Mouse (Mus musculus): ENCODE data around the gene Sult5a1. TPM values are rescaled to one million over a fixed set of nuclear protein-coding genes. Genes with fewer than 3 reads are reported as not detected.
"Not testable (repeated sequence)": the region's sequence is repeated elsewhere in the genome, so short reads cannot be mapped to it uniquely, and the experiment has no call there.

Sult5a1 gene
- polyA plus RNA-seq, 1 experiment = 3.4 TPM

- Histone ChIP-seq H3K4me1 (ENCODE audit: control insufficient read depth, insufficient read depth, insufficient read length, low read length) (peaks cover 6% of the 10 kb centered on the region), H3K27ac (replicated peaks; ENCODE audit: low read depth, low read length) (no peak within 1 kb of the TSS), H3K4me3 (ENCODE audit: insufficient read depth, low read depth, low read length) (peak within 1 kb of the TSS; percentile 53)
Measured at GRCm38 (mm10) chr8:123117127-123117731, 40.9 kb downstream of the Sult5a1 start, which contains the start of gene Cpne7. Gene Cpne7 (plus strand): TSS chr8:123117374.

GRCm38 (mm10) chr8:123114644-123115043, 43.5 kb downstream of the Sult5a1 start:
- H3K4me3 ChIP-seq (ENCODE audit: insufficient read depth, low read depth, low read length) = no peak overlapping the region
- no peak overlapping the region for H3K27ac ChIP-seq (replicated peaks; ENCODE audit: low read depth, low read length)

GRCm38 (mm10) chr8:123113908-123114469, 44.1 kb downstream of the Sult5a1 start:
- H3K4me3 ChIP-seq (ENCODE audit: insufficient read depth, low read depth, low read length) = no peak overlapping the region
- H3K4me1 ChIP-seq (ENCODE audit: control insufficient read depth, insufficient read depth, insufficient read length, low read length) = peaks cover 6% of the 10 kb centered on the region
- no peak overlapping the region for H3K27ac ChIP-seq (replicated peaks; ENCODE audit: low read depth, low read length)

More at GRCm38 (mm10) chr8:123114644-123115043, 43.5 kb downstream of the Sult5a1 start:
- peaks cover 6% of the 10 kb centered on the region for H3K4me1 ChIP-seq (ENCODE audit: control insufficient read depth, insufficient read depth, insufficient read length, low read length)

GRCm38 (mm10) chr8:123112892-123113291, 45.2 kb downstream of the Sult5a1 start:
- peaks cover 6% of the 10 kb centered on the region for H3K4me1 ChIP-seq (ENCODE audit: control insufficient read depth, insufficient read depth, insufficient read length, low read length)
- H3K27ac ChIP-seq (replicated peaks; ENCODE audit: low read depth, low read length) = no peak overlapping the region
- H3K4me3 ChIP-seq (ENCODE audit: insufficient read depth, low read depth, low read length) = no peak overlapping the region

- Histone ChIP-seq H3K4me3 (ENCODE audit: insufficient read depth, low read depth, low read length) (no peak overlapping the region), H3K27ac (replicated peaks; ENCODE audit: low read depth, low read length) (no peak overlapping the region), H3K4me1 (ENCODE audit: control insufficient read depth, insufficient read depth, insufficient read length, low read length) (no peaks in the 10 kb centered on the region; the same call in 1 of the 2 replicates)
Measured at GRCm38 (mm10) chr8:123110649-123111048, 47.5 kb downstream of the Sult5a1 start.

- Histone ChIP-seq H3K4me3 (ENCODE audit: insufficient read depth, low read depth, low read length) (no peak overlapping the region), H3K4me1 (ENCODE audit: control insufficient read depth, insufficient read depth, insufficient read length, low read length) (no peaks in the 10 kb centered on the region; the same call in none of the 2 replicates), H3K27ac (replicated peaks; ENCODE audit: low read depth, low read length) (no peak overlapping the region)
Measured at GRCm38 (mm10) chr8:123108953-123109352, 49.2 kb downstream of the Sult5a1 start.

GRCm38 (mm10) chr8:123108010-123108409, 50.1 kb downstream of the Sult5a1 start:
- H3K4me1 ChIP-seq (ENCODE audit: control insufficient read depth, insufficient read depth, insufficient read length, low read length) = peaks cover 3% of the 10 kb centered on the region

GRCm38 (mm10) chr8:123106531-123106930, 51.6 kb downstream of the Sult5a1 start:
- H3K27ac ChIP-seq (replicated peaks; ENCODE audit: low read depth, low read length) = no peak overlapping the region
- no peak overlapping the region for H3K4me3 ChIP-seq (ENCODE audit: insufficient read depth, low read depth, low read length)
- peaks cover 3% of the 10 kb centered on the region for H3K4me1 ChIP-seq (ENCODE audit: control insufficient read depth, insufficient read depth, insufficient read length, low read length)

More at GRCm38 (mm10) chr8:123108010-123108409, 50.1 kb downstream of the Sult5a1 start:
- Histone ChIP-seq H3K27ac (replicated peaks; ENCODE audit: low read depth, low read length) (no peak overlapping the region), H3K4me3 (ENCODE audit: insufficient read depth, low read depth, low read length) (no peak overlapping the region)

- Histone ChIP-seq H3K4me3 (ENCODE audit: insufficient read depth, low read depth, low read length) (no peak overlapping the region), H3K27ac (replicated peaks; ENCODE audit: low read depth, low read length) (no peak overlapping the region), H3K4me1 (ENCODE audit: control insufficient read depth, insufficient read depth, insufficient read length, low read length) (peaks cover 3% of the 10 kb centered on the region)
Measured at GRCm38 (mm10) chr8:123105553-123106326, 52.4 kb downstream of the Sult5a1 start.

GRCm38 (mm10) chr8:123104046-123104767, 53.9 kb downstream of the Sult5a1 start:
- Histone ChIP-seq H3K4me3 (ENCODE audit: insufficient read depth, low read depth, low read length) (peak overlapping the region; percentile 80; the same call in 1 of the 2 replicates), H3K27ac (replicated peaks; ENCODE audit: low read depth, low read length) (no peak overlapping the region), H3K4me1 (ENCODE audit: control insufficient read depth, insufficient read depth, insufficient read length, low read length) (peaks cover 3% of the 10 kb centered on the region)

GRCm38 (mm10) chr8:123103285-123103684, 54.8 kb downstream of the Sult5a1 start:
- peaks cover 3% of the 10 kb centered on the region for H3K4me1 ChIP-seq (ENCODE audit: control insufficient read depth, insufficient read depth, insufficient read length, low read length)
- H3K4me3 ChIP-seq (ENCODE audit: insufficient read depth, low read depth, low read length) = peak overlapping the region; percentile 80
- no peak overlapping the region for H3K27ac ChIP-seq (replicated peaks; ENCODE audit: low read depth, low read length)

GRCm38 (mm10) chr8:123102855-123103254, 55.3 kb downstream of the Sult5a1 start:
- Histone ChIP-seq H3K4me3 (ENCODE audit: insufficient read depth, low read depth, low read length) (peak overlapping the region; percentile 80), H3K27ac (replicated peaks; ENCODE audit: low read depth, low read length) (peak overlapping the region; percentile 61; the same call in 1 of the 2 replicates)
- not testable (repeated sequence) for H3K4me1 ChIP-seq (ENCODE audit: control insufficient read depth, insufficient read depth, insufficient read length, low read length)

GRCm38 (mm10) chr8:123101735-123102685, 56.1 kb downstream of the Sult5a1 start, which contains the start of gene Rpl13:
Gene Rpl13 (plus strand): TSS chr8:123102350.
- peaks cover 3% of the 10 kb centered on the region for H3K4me1 ChIP-seq (ENCODE audit: control insufficient read depth, insufficient read depth, insufficient read length, low read length)
- H3K4me3 ChIP-seq (ENCODE audit: insufficient read depth, low read depth, low read length) = peak within 1 kb of the TSS; percentile 80
- H3K27ac ChIP-seq (replicated peaks; ENCODE audit: low read depth, low read length) = peak within 1 kb of the TSS; percentile 61

GRCm38 (mm10) chr8:123101244-123101643, 56.9 kb downstream of the Sult5a1 start:
- Histone ChIP-seq H3K27ac (replicated peaks; ENCODE audit: low read depth, low read length) (no peak overlapping the region), H3K4me1 (ENCODE audit: control insufficient read depth, insufficient read depth, insufficient read length, low read length) (peaks cover 3% of the 10 kb centered on the region)

More at GRCm38 (mm10) chr8:123101244-123101643, 56.9 kb downstream of the Sult5a1 start:
- no peak overlapping the region for H3K4me3 ChIP-seq (ENCODE audit: insufficient read depth, low read depth, low read length)
